Mouse (Mus musculus) hindbrain, embryonic 12.5 days (tissue): ENCODE results near the gene Vmn2r27. TPM values are rescaled to one million over a fixed set of nuclear protein-coding genes. Genes with fewer than 3 reads are reported as not detected.

Experiments
- ATAC-seq: fragments of 200-750 bp; cut with Nextera tagmentation; 2 replicates; pipeline ENCODE4 v1.8.0; 2017; ENCODE audit warnings: moderate TSS enrichment; ENCODE audit not compliant: low FRiP score
- H3K27ac ChIP-seq: fragments of 300-500 bp; sonication (generic); 2 replicates; pipeline ENCODE4 v1.5.1; 2016; ENCODE audit warnings: mild to moderate bottlenecking
- H3K27me3 ChIP-seq: fragments of 300-500 bp; sonication (generic); 2 replicates; pipeline ENCODE4 v1.6.1; 2016; ENCODE audit warnings: mild to moderate bottlenecking
- H3K36me3 ChIP-seq: fragments of 300-500 bp; sonication (generic); 2 replicates; pipeline ENCODE4 v1.6.1; 2016; ENCODE audit warnings: mild to moderate bottlenecking
- H3K4me1 ChIP-seq: fragments of 300-500 bp; sonication (generic); 2 replicates; pipeline ENCODE4 v1.6.1; 2016
- H3K4me2 ChIP-seq: fragments of 300-500 bp; sonication (generic); replicated peaks from 2 replicates; pipeline ENCODE4 v1.6.1; 2016; ENCODE audit warnings: mild to moderate bottlenecking
- H3K4me3 ChIP-seq: fragments of 300-500 bp; sonication (generic); 2 replicates; pipeline ENCODE4 v1.5.1; 2016; ENCODE audit warnings: mild to moderate bottlenecking
- H3K9ac ChIP-seq: fragments of 300-500 bp; sonication (generic); 2 replicates; pipeline ENCODE4 v1.6.1; 2016; ENCODE audit warnings: mild to moderate bottlenecking, moderate library complexity
- H3K9me3 ChIP-seq: fragments of 300-500 bp; sonication (generic); replicated peaks from 2 replicates; pipeline ENCODE4 v1.6.1; 2016; ENCODE audit warnings: mild to moderate bottlenecking
- WGBS: fragments of 180-500 bp; shearing (Covaris S2); methylation state at CpG from one replicate; pipeline ENCODE4 v1.1.7; 2016; 5-methylcytosine and 5-hydroxymethylcytosine counted together
- polyA plus RNA-seq: library from polyadenylated mRNA; unstranded; fragments of >200 nt; fragmentation: Nextera tagmentation; extraction: Ambion mirVana; gene quantifications from 2 replicates; pipeline ENCODE4 v1.2.1, GENCODE M21; 2016

Vmn2r27 gene
- not detected in 2 replicates for polyA plus RNA-seq

DNA sequence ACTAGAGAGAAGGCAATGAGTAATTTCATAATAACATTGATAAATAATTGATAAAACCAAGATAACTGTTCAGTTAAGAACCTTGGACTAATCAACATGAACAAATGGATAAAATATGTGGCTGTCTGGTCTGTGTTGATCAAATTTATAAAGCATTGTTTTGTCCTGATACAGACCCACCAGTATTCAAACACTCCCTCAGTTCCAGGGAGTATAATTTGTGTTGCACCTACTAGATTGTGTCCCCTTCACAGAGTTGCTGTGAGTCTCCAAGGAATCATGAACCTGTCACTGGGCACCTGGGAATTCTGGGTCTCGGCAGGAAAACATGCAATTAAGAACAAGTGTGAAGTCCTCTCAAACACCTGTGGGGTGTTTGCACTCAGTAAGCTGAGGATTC is at the start of gene Vmn2r27:
Gene Vmn2r27 (minus strand): TSS at position 101 of the 400 bp plus-strand sequence.
- no peak within 1 kb of the TSS for H3K4me2 ChIP-seq
- 66% methylated on average over 1 of the region's 1 CpGs for WGBS
- no peak for ATAC-seq

GRCm38 (mm10) chr6:124278291-124278690 is 46.6 kb upstream of the Vmn2r27 start:
- Histone ChIP-seq H3K4me1 (no peaks in the 10 kb centered on the region), H3K9ac (no peak overlapping the region), H3K36me3 (no peaks in the 10 kb centered on the region), H3K27ac (no peak overlapping the region), H3K27me3 (no peaks in the 10 kb centered on the region), H3K4me2 (no peak overlapping the region), H3K9me3 (no peaks in the 10 kb centered on the region), H3K4me3 (no peak overlapping the region)
- no peak for ATAC-seq
- WGBS = 85% methylated on average over 5 of the region's 5 CpGs

More for the DNA sequence above, at the start of gene Vmn2r27:
- no peaks in the 10 kb centered on the region for H3K9me3 ChIP-seq
- no peak within 1 kb of the TSS for H3K27ac ChIP-seq
- no peak within 1 kb of the TSS for H3K9ac ChIP-seq
- H3K36me3 ChIP-seq = no peaks in the 10 kb centered on the region
- H3K27me3 ChIP-seq = no peaks in the 10 kb centered on the region
- H3K4me1 ChIP-seq = no peaks in the 10 kb centered on the region
- H3K4me3 ChIP-seq = no peak within 1 kb of the TSS

- H3K9me3 ChIP-seq = no peaks in the 10 kb centered on the region
- no peak overlapping the region for H3K27ac ChIP-seq
- WGBS = 78% methylated on average over 5 of the region's 5 CpGs
- H3K27me3 ChIP-seq = no peaks in the 10 kb centered on the region
- H3K9ac ChIP-seq = no peak overlapping the region
- no peak overlapping the region for H3K4me3 ChIP-seq
- no peaks in the 10 kb centered on the region for H3K4me1 ChIP-seq
- ATAC-seq = no peak
- H3K36me3 ChIP-seq = no peaks in the 10 kb centered on the region
- no peak overlapping the region for H3K4me2 ChIP-seq
Observed at GRCm38 (mm10) chr6:124277641-124278040, 46.0 kb upstream of the Vmn2r27 start.

GRCm38 (mm10) chr6:124273231-124273880 is 41.7 kb upstream of the Vmn2r27 start:
- no peak overlapping the region for H3K4me2 ChIP-seq

DNA sequence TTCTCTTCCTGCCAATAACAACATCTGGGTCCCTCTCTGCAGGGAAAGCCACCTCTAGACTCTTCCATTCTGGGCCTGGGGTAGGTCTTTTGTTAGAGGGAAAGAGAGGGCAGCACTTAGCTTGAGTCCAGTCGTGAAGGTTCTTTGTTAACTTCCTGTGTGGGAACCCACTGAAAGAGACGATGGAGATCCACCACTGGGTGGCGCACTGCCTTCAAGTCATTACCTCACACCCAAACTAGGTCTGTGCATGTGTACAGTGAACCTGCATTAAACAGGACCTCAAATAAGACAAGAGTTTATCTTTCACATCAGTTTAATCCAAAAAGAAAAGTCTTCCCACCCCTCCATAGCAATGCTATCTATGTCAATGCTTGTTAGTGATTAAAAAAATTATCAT is 31.0 kb upstream of the Vmn2r27 start:
- H3K27ac ChIP-seq = no peak overlapping the region
- 5% methylated on average over 3 of the region's 3 CpGs for WGBS
- no peaks in the 10 kb centered on the region for H3K36me3 ChIP-seq
- no peak overlapping the region for H3K4me2 ChIP-seq
- no peaks in the 10 kb centered on the region for H3K27me3 ChIP-seq
- H3K4me1 ChIP-seq = no peaks in the 10 kb centered on the region
- H3K9me3 ChIP-seq = no peaks in the 10 kb centered on the region
- no peak overlapping the region for H3K9ac ChIP-seq
- peak; percentile 57; the same call in 1 of the 2 replicates for ATAC-seq
- H3K4me3 ChIP-seq = no peak overlapping the region

More at GRCm38 (mm10) chr6:124273231-124273880, 41.7 kb upstream of the Vmn2r27 start:
- H3K27ac ChIP-seq = no peak overlapping the region
- no peaks in the 10 kb centered on the region for H3K36me3 ChIP-seq
- ATAC-seq = no peak
- no peaks in the 10 kb centered on the region for H3K9me3 ChIP-seq
- 81% methylated on average over 5 of the region's 5 CpGs for WGBS
- no peak overlapping the region for H3K4me3 ChIP-seq
- no peaks in the 10 kb centered on the region for H3K27me3 ChIP-seq
- no peak overlapping the region for H3K9ac ChIP-seq
- no peaks in the 10 kb centered on the region for H3K4me1 ChIP-seq

DNA sequence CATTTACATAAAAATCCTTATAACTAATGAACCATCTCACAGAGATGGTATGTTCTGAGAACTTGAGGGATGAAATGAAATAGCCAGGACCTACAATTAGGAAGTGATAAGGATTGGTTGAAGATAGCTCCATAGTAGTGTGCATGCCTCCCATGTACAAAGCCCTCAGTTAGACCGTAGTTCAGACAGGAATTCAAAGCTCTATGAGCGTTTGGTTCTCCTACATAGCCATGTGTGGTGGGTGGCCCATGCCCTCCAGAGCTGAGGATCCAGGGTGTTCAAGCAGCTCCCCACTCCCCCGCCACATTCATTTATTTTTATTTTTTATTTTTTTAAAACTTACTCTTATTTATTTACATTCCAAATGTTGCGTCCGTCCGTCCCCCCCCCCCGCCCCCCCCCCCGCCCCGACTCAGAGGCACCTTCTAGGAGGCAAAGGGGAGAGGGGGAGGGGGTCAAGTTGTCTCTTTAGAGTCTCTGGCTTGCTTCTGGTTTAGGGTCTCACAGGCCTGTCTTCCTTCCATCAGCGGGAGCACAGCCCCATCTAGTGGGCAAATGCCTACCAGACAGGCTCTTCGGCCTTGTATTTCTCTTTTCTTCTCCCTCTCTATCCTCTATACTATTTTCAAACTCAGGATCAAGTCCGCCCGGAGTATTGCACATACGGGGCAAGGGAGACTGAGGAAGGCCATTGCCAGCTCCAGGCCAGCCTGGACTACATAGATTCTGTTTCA is 28.7 kb upstream of the Vmn2r27 start:
- Histone ChIP-seq H3K27me3 (no peaks in the 10 kb centered on the region), H3K4me3 (no peak overlapping the region), H3K9me3 (no peaks in the 10 kb centered on the region), H3K4me1 (no peaks in the 10 kb centered on the region), H3K36me3 (no peaks in the 10 kb centered on the region), H3K9ac (no peak overlapping the region), H3K4me2 (no peak overlapping the region), H3K27ac (no peak overlapping the region)
- ATAC-seq = peak; percentile 84
- whole genome bisulfite sequencing = 38% methylated on average over 8 of the region's 14 CpGs

GRCm38 (mm10) chr6:124255721-124256470 is 24.2 kb upstream of the Vmn2r27 start:
- Histone ChIP-seq H3K9me3 (no peaks in the 10 kb centered on the region), H3K4me2 (no peak overlapping the region), H3K4me1 (no peaks in the 10 kb centered on the region), H3K9ac (no peak overlapping the region), H3K4me3 (no peak overlapping the region), H3K27me3 (no peaks in the 10 kb centered on the region), H3K36me3 (no peaks in the 10 kb centered on the region), H3K27ac (no peak overlapping the region)
- 55% methylated on average over 6 of the region's 6 CpGs for WGBS
- no peak for ATAC-seq

GRCm38 (mm10) chr6:124202116-124202515 is 29.5 kb downstream of the Vmn2r27 start:
- H3K36me3 ChIP-seq = no peaks in the 10 kb centered on the region
- no peaks in the 10 kb centered on the region for H3K27me3 ChIP-seq
- H3K9ac ChIP-seq = no peak overlapping the region
- no peak overlapping the region for H3K4me2 ChIP-seq
- H3K9me3 ChIP-seq = no peaks in the 10 kb centered on the region
- H3K4me3 ChIP-seq = no peak overlapping the region
- no peak overlapping the region for H3K27ac ChIP-seq
- ATAC-seq = no peak
- H3K4me1 ChIP-seq = no peaks in the 10 kb centered on the region
- WGBS = 84% methylated on average over 4 of the region's 4 CpGs

DNA sequence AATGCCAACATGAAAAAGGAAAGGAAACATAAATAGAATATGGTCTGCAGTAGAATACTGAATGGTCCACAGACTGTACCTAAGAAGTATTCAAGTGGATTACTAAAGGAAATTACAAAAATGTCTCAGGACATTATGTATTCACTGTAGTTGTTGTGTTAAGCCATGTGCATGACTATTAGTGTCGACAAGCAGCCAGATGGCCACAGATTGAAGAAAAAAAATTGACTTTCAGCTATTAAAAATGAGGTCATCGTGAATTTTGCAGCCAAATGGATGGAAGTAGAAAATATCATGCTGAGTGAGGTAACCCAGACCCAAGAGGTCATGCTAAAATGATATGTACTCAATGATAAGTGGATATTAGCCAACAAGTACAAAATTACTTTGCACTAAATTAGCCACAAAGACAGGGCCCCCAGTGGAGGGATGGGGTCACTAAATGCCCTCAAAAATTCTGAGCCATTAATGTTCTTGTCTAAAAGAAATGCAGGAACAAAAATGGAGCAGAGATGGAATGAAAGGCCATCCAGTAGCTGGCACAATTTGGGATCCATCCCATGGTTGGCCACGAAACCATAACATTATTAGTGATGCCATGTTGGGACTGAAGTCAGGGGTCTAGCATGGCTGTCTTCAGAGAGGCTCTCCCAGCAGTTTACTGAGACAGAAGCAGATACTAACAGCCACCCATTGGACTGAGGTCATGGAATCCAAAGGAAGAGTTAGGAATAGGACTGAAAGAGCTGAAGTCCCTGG is 63.0 kb downstream of the Vmn2r27 start:
- no peak overlapping the region for H3K9ac ChIP-seq
- H3K36me3 ChIP-seq = no peaks in the 10 kb centered on the region
- H3K27me3 ChIP-seq = no peaks in the 10 kb centered on the region
- H3K4me2 ChIP-seq = no peak overlapping the region
- H3K27ac ChIP-seq = no peak overlapping the region
- H3K4me3 ChIP-seq = no peak overlapping the region
- H3K4me1 ChIP-seq = no peaks in the 10 kb centered on the region
- no peak for ATAC-seq
- H3K9me3 ChIP-seq = no peaks in the 10 kb centered on the region
- 81% methylated on average over 3 of the region's 3 CpGs for WGBS

DNA sequence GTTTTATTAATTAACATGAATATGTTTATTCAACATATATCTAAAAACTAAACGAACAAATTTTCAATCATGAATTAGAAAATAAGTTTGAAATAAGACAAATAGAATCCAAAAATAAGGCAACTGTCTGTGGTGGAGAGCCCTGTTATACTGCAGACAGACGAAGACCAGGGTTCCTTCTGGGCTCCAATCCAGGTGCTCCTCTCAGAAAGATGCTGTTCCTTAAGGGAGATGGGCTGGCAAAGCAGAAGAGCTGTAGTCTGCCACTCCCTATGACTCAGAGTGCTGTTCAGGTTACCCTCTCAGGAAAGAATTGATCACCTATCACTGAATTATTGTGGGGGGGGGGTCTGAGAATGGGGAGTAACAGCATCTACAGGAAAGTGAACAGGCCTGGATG is 65.1 kb downstream of the Vmn2r27 start:
- 80% methylated on average over 2 of the region's 2 CpGs for WGBS
- no peaks in the 10 kb centered on the region for H3K4me1 ChIP-seq
- no peak overlapping the region for H3K4me3 ChIP-seq
- H3K4me2 ChIP-seq = no peak overlapping the region
- no peaks in the 10 kb centered on the region for H3K9me3 ChIP-seq
- H3K36me3 ChIP-seq = no peaks in the 10 kb centered on the region
- H3K27me3 ChIP-seq = no peaks in the 10 kb centered on the region
- no peak overlapping the region for H3K27ac ChIP-seq
- no peak overlapping the region for H3K9ac ChIP-seq
- ATAC-seq = no peak

- Histone ChIP-seq H3K36me3 (no peaks in the 10 kb centered on the region), H3K4me2 (no peak overlapping the region), H3K9ac (no peak overlapping the region), H3K4me1 (no peaks in the 10 kb centered on the region), H3K4me3 (no peak overlapping the region), H3K27ac (no peak overlapping the region), H3K9me3 (no peaks in the 10 kb centered on the region), H3K27me3 (no peaks in the 10 kb centered on the region)
- WGBS = 52% methylated on average over 1 of the region's 1 CpGs
- ATAC-seq = no peak
Observed at GRCm38 (mm10) chr6:124149808-124150207, 81.8 kb downstream of the Vmn2r27 start.
